Mouse (Mus musculus) heart, postnatal 25 days (tissue): ENCODE measurements around the gene Strn4. TPM values are rescaled to one million over a fixed set of nuclear protein-coding genes. Genes with fewer than 3 reads are reported as not detected.

ENCODE experiments used
- DNase-seq: peaks from one replicate; pipeline ENCODE4 v3.0.0; 2022; ENCODE audit warnings: low spot score
- intact Hi-C: fragments of 180-260 bp; cut with DNase I; formaldehyde crosslinking; loops from one replicate; pipeline ENCODE4 v1.15.1; 2025
- total RNA-seq, 2 experiments: library from RNA; stranded (reverse); gene quantifications; 2 replicates each; pipeline ENCODE4 v1.2.3; 2021

The Strn4 gene
- total RNA-seq, 2 experiments from 2014 or later, result 54.8 to 65.5 TPM

- no peak for DNase-seq
- intact Hi-C loops, result loop anchor here (2.0 to 5.0 kb wide), 3 partner anchors 63 to 182 kb away; no protein-coding TSS in a partner anchor
Measured at GRCm38 (mm10) chr7:16809739-16810138, 6.0 kb upstream of the Strn4 start.

- DNase-seq, result no peak
- intact Hi-C loops, result loop anchor here (2.0 kb wide), 1 partner anchor 82 kb away; no protein-coding TSS in a partner anchor
Measured at GRCm38 (mm10) chr7:16810399-16810919, 5.2 kb upstream of the Strn4 start.

GRCm38 (mm10) chr7:16810920-16811648 is 4.6 kb upstream of the Strn4 start:
- no peak for DNase-seq
- intact Hi-C loops, result loop anchor here (2.0 kb wide), 1 partner anchor 82 kb away; no protein-coding TSS in a partner anchor

GRCm38 (mm10) chr7:16811649-16812070 is 4.0 kb upstream of the Strn4 start:
- no peak for DNase-seq
- intact Hi-C loops, result loop anchor here (2.0 kb wide), 1 partner anchor 81 kb away; no protein-coding TSS in a partner anchor

GRCm38 (mm10) chr7:16812505-16812904 is 3.2 kb upstream of the Strn4 start:
- DNase-seq, result no peak
- intact Hi-C loops, result no loop called here

- intact Hi-C loops, result loop anchor here (2.0 kb wide), 1 partner anchor 107 kb away; no protein-coding TSS in a partner anchor
- peak; percentile 75 for DNase-seq
Measured at GRCm38 (mm10) chr7:16816078-16816474, 387 bp downstream of the Strn4 start.

- intact Hi-C loops, result loop anchor here (2.0 kb wide), 1 partner anchor 106 kb away; no protein-coding TSS in a partner anchor
- DNase-seq, result peak; percentile 39
Measured at GRCm38 (mm10) chr7:16816475-16817122, 910 bp downstream of the Strn4 start, which contains the start of gene Fkrp. Gene Fkrp, minus strand, starts transcription at chr7:16816732.

GRCm38 (mm10) chr7:16817693-16818092 is 2.0 kb downstream of the Strn4 start:
- DNase-seq, result no peak
- intact Hi-C loops, result loop anchor here (2.0 kb wide), 1 partner anchor 105 kb away; no protein-coding TSS in a partner anchor

GRCm38 (mm10) chr7:16819794-16820193 is 4.1 kb downstream of the Strn4 start:
- intact Hi-C loops, result no loop called here
- DNase-seq, result no peak

- no peak for DNase-seq
- intact Hi-C loops, result no loop called here
Measured at GRCm38 (mm10) chr7:16820271-16820763, 4.6 kb downstream of the Strn4 start.

- intact Hi-C loops, result no loop called here
- DNase-seq, result no peak
Measured at GRCm38 (mm10) chr7:16821091-16821490, 5.4 kb downstream of the Strn4 start.

GRCm38 (mm10) chr7:16821669-16822101 is 6.0 kb downstream of the Strn4 start:
- no peak for DNase-seq
- intact Hi-C loops, result no loop called here

- intact Hi-C loops, result loop anchor here (2.0 kb wide), 1 partner anchor 69 kb away; no protein-coding TSS in a partner anchor
- no peak for DNase-seq
Measured at GRCm38 (mm10) chr7:16823734-16824133, 8.0 kb downstream of the Strn4 start.

GRCm38 (mm10) chr7:16825785-16826184 is 10.1 kb downstream of the Strn4 start:
- intact Hi-C loops, result loop anchor here (2.0 kb wide), 2 partner anchors 33 to 67 kb away; no protein-coding TSS in a partner anchor
- no peak for DNase-seq

- intact Hi-C loops, result loop anchor here (2.0 kb wide), 1 partner anchor 32 kb away; no protein-coding TSS in a partner anchor
- DNase-seq, result no peak
Measured at GRCm38 (mm10) chr7:16826571-16826970, 10.9 kb downstream of the Strn4 start.

- intact Hi-C loops, result loop anchor here (2.0 kb wide), 1 partner anchor 32 kb away; no protein-coding TSS in a partner anchor
- no peak for DNase-seq
Measured at GRCm38 (mm10) chr7:16827274-16827673, 11.6 kb downstream of the Strn4 start.

- intact Hi-C loops, result loop anchor here (2.0 kb wide), 1 partner anchor 18 kb away; no protein-coding TSS in a partner anchor
- no peak for DNase-seq
Measured at GRCm38 (mm10) chr7:16830449-16830848, 14.8 kb downstream of the Strn4 start.

GRCm38 (mm10) chr7:16837916-16838803 is 22.5 kb downstream of the Strn4 start:
- intact Hi-C loops, result no loop called here

GRCm38 (mm10) chr7:16838804-16839426 is 23.2 kb downstream of the Strn4 start:
- DNase-seq, result no peak
- intact Hi-C loops, result no loop called here

More at GRCm38 (mm10) chr7:16837916-16838803, 22.5 kb downstream of the Strn4 start:
- DNase-seq, result no peak
